Mouse (Mus musculus): ENCODE data around the gene Lrrc47. TPM values are rescaled to one million over a fixed set of nuclear protein-coding genes. Genes with fewer than 3 reads are reported as not detected.

The Lrrc47 gene
- polyA plus RNA-seq (2014; fragmentation: Nextera tagmentation; extraction: Ambion mirVana) = 8.6 and 11.6 TPM in 2 replicates

GRCm38 (mm10) chr4:154011646-154012089, at the start of gene Lrrc47:
TSS of gene Lrrc47 (plus strand) at chr4:154011731.
- Histone ChIP-seq H3K4me3 (ENCODE audit: control insufficient read depth in 1 of 2, insufficient read depth in 1 of 2, low read depth in 1 of 2, low read length in 2 of 2) (peak within 1 kb of the TSS; percentile 93 to 98), H3K27me3 (ENCODE audit: control insufficient read depth, insufficient read depth, low read length) (no peaks in the 10 kb centered on the region), H3K36me3 (ENCODE audit: control insufficient read depth, insufficient read depth, low read length) (peaks cover 37% of the 10 kb centered on the region), H3K4me2 (ENCODE audit: low read length) (peak within 1 kb of the TSS; percentile 98), H3K4me1 (ENCODE audit: control insufficient read depth in 2 of 2, insufficient read depth in 2 of 2, low read length in 2 of 2) (peaks cover 7 to 20% of the 10 kb centered on the region in 2 experiments; a peak in 3 of 4 replicates), H3K9me3 (ENCODE audit: control insufficient read depth, low read length) (no peaks in the 10 kb centered on the region), H3K27ac (replicated peaks in 1 of 2; ENCODE audit: control insufficient read depth in 1 of 2, insufficient read depth in 1 of 2, low read depth in 2 of 2, low read length in 2 of 2) (peak within 1 kb of the TSS; percentile 61 to 70; a peak in 3 of 4 replicates), H3K9ac (ENCODE audit: low read length) (peak within 1 kb of the TSS; percentile 95)
- under 1% methylated on average over 49 of the region's 59 CpGs for WGBS
- peak; percentile 90 for ATAC-seq (ENCODE audit: insufficient number of reproducible peaks, insufficient read depth, low FRiP score, low read depth)

GRCm38 (mm10) chr4:153962631-153963030, 48.9 kb upstream of the Lrrc47 start:
- H3K36me3 ChIP-seq (ENCODE audit: control insufficient read depth, insufficient read depth, low read length) = peaks cover 73% of the 10 kb centered on the region
- no peak overlapping the region for H3K4me2 ChIP-seq (ENCODE audit: low read length)

GRCm38 (mm10) chr4:153966651-153967050, 44.9 kb upstream of the Lrrc47 start:
- Histone ChIP-seq H3K27me3 (ENCODE audit: control insufficient read depth, insufficient read depth, low read length) (no peaks in the 10 kb centered on the region), H3K4me1 (ENCODE audit: control insufficient read depth in 2 of 2, insufficient read depth in 2 of 2, low read length in 2 of 2) (no peaks in the 10 kb centered on the region), H3K4me2 (ENCODE audit: low read length) (no peak overlapping the region), H3K9ac (ENCODE audit: low read length) (no peak overlapping the region), H3K4me3 (ENCODE audit: control insufficient read depth in 1 of 2, insufficient read depth in 1 of 2, low read depth in 1 of 2, low read length in 2 of 2) (no peak overlapping the region), H3K27ac (replicated peaks in 1 of 2; ENCODE audit: control insufficient read depth in 1 of 2, insufficient read depth in 1 of 2, low read depth in 2 of 2, low read length in 2 of 2) (no peak overlapping the region), H3K36me3 (ENCODE audit: control insufficient read depth, insufficient read depth, low read length) (peaks cover 78% of the 10 kb centered on the region), H3K9me3 (ENCODE audit: control insufficient read depth, low read length) (no peaks in the 10 kb centered on the region)
- WGBS = 83% methylated on average over 5 of the region's 5 CpGs
- ATAC-seq (ENCODE audit: insufficient number of reproducible peaks, insufficient read depth, low FRiP score, low read depth) = no peak

More at GRCm38 (mm10) chr4:153962631-153963030, 48.9 kb upstream of the Lrrc47 start:
- Histone ChIP-seq H3K27me3 (ENCODE audit: control insufficient read depth, insufficient read depth, low read length) (no peaks in the 10 kb centered on the region), H3K4me1 (ENCODE audit: control insufficient read depth in 2 of 2, insufficient read depth in 2 of 2, low read length in 2 of 2) (peaks cover 3 to 9% of the 10 kb centered on the region in 2 experiments; a peak in 3 of 4 replicates), H3K27ac (replicated peaks in 1 of 2; ENCODE audit: control insufficient read depth in 1 of 2, insufficient read depth in 1 of 2, low read depth in 2 of 2, low read length in 2 of 2) (no peak overlapping the region), H3K9me3 (ENCODE audit: control insufficient read depth, low read length) (no peaks in the 10 kb centered on the region), H3K4me3 (ENCODE audit: control insufficient read depth in 1 of 2, insufficient read depth in 1 of 2, low read depth in 1 of 2, low read length in 2 of 2) (no peak overlapping the region), H3K9ac (ENCODE audit: low read length) (no peak overlapping the region)
- ATAC-seq (ENCODE audit: insufficient number of reproducible peaks, insufficient read depth, low FRiP score, low read depth) = no peak
- WGBS = 78% methylated on average over 7 of the region's 7 CpGs

GRCm38 (mm10) chr4:153967556-153967955, 44.0 kb upstream of the Lrrc47 start:
- Histone ChIP-seq H3K4me3 (ENCODE audit: control insufficient read depth in 1 of 2, insufficient read depth in 1 of 2, low read depth in 1 of 2, low read length in 2 of 2) (no peak overlapping the region), H3K9ac (ENCODE audit: low read length) (no peak overlapping the region), H3K27ac (replicated peaks in 1 of 2; ENCODE audit: control insufficient read depth in 1 of 2, insufficient read depth in 1 of 2, low read depth in 2 of 2, low read length in 2 of 2) (no peak overlapping the region), H3K4me1 (ENCODE audit: control insufficient read depth in 2 of 2, insufficient read depth in 2 of 2, low read length in 2 of 2) (no peaks in the 10 kb centered on the region), H3K27me3 (ENCODE audit: control insufficient read depth, insufficient read depth, low read length) (no peaks in the 10 kb centered on the region), H3K4me2 (ENCODE audit: low read length) (no peak overlapping the region), H3K36me3 (ENCODE audit: control insufficient read depth, insufficient read depth, low read length) (peaks cover 72% of the 10 kb centered on the region), H3K9me3 (ENCODE audit: control insufficient read depth, low read length) (no peaks in the 10 kb centered on the region)
- 88% methylated on average over 2 of the region's 2 CpGs for WGBS
- ATAC-seq (ENCODE audit: insufficient number of reproducible peaks, insufficient read depth, low FRiP score, low read depth) = no peak

- Histone ChIP-seq H3K9me3 (ENCODE audit: control insufficient read depth, low read length) (no peaks in the 10 kb centered on the region), H3K4me3 (ENCODE audit: control insufficient read depth in 1 of 2, insufficient read depth in 1 of 2, low read depth in 1 of 2, low read length in 2 of 2) (no peak overlapping the region), H3K27ac (replicated peaks in 1 of 2; ENCODE audit: control insufficient read depth in 1 of 2, insufficient read depth in 1 of 2, low read depth in 2 of 2, low read length in 2 of 2) (no peak overlapping the region), H3K27me3 (ENCODE audit: control insufficient read depth, insufficient read depth, low read length) (no peaks in the 10 kb centered on the region), H3K4me2 (ENCODE audit: low read length) (no peak overlapping the region), H3K4me1 (ENCODE audit: control insufficient read depth in 2 of 2, insufficient read depth in 2 of 2, low read length in 2 of 2) (no peaks in the 10 kb centered on the region), H3K9ac (ENCODE audit: low read length) (no peak overlapping the region), H3K36me3 (ENCODE audit: control insufficient read depth, insufficient read depth, low read length) (peaks cover 67% of the 10 kb centered on the region)
- no peak for ATAC-seq (ENCODE audit: insufficient number of reproducible peaks, insufficient read depth, low FRiP score, low read depth)
- WGBS = 83% methylated on average over 2 of the region's 2 CpGs
Observed at GRCm38 (mm10) chr4:153968063-153968462, 43.5 kb upstream of the Lrrc47 start.

- Histone ChIP-seq H3K4me2 (ENCODE audit: low read length) (peak within 1 kb of the TSS; percentile 91), H3K9ac (ENCODE audit: low read length) (peak within 1 kb of the TSS; percentile 95), H3K27me3 (ENCODE audit: control insufficient read depth, insufficient read depth, low read length) (no peaks in the 10 kb centered on the region), H3K36me3 (ENCODE audit: control insufficient read depth, insufficient read depth, low read length) (peaks cover 32% of the 10 kb centered on the region), H3K9me3 (ENCODE audit: control insufficient read depth, low read length) (no peaks in the 10 kb centered on the region), H3K27ac (replicated peaks in 1 of 2; ENCODE audit: control insufficient read depth in 1 of 2, insufficient read depth in 1 of 2, low read depth in 2 of 2, low read length in 2 of 2) (peak within 1 kb of the TSS in 1 of 2 experiments; percentile 44; a peak in 2 of 4 replicates), H3K4me1 (ENCODE audit: control insufficient read depth in 2 of 2, insufficient read depth in 2 of 2, low read length in 2 of 2) (peaks cover 3 to 10% of the 10 kb centered on the region in 2 experiments; a peak in 3 of 4 replicates), H3K4me3 (ENCODE audit: control insufficient read depth in 1 of 2, insufficient read depth in 1 of 2, low read depth in 1 of 2, low read length in 2 of 2) (peak within 1 kb of the TSS; percentile 81 to 96)
- peak; percentile 91 for ATAC-seq (ENCODE audit: insufficient number of reproducible peaks, insufficient read depth, low FRiP score, low read depth)
- WGBS = 1% methylated on average over 64 of the region's 68 CpGs
Observed at GRCm38 (mm10) chr4:153974431-153975291, 36.9 kb upstream of the Lrrc47 start, which contains the start of the genes Dffb and Cep104. TSS of gene Dffb (minus strand) at chr4:153975126. TSS of gene Cep104 (plus strand) at chr4:153975194.

- WGBS = 1% methylated on average over 33 of the region's 33 CpGs
- Histone ChIP-seq H3K4me2 (ENCODE audit: low read length) (peak overlapping the region; percentile 91), H3K27ac (replicated peaks in 1 of 2; ENCODE audit: control insufficient read depth in 1 of 2, insufficient read depth in 1 of 2, low read depth in 2 of 2, low read length in 2 of 2) (peak overlapping the region in 1 of 2 experiments; percentile 44; a peak in 2 of 4 replicates), H3K4me3 (ENCODE audit: control insufficient read depth in 1 of 2, insufficient read depth in 1 of 2, low read depth in 1 of 2, low read length in 2 of 2) (peak overlapping the region; percentile 81 to 96), H3K4me1 (ENCODE audit: control insufficient read depth in 2 of 2, insufficient read depth in 2 of 2, low read length in 2 of 2) (peaks cover 3 to 10% of the 10 kb centered on the region in 2 experiments; a peak in 3 of 4 replicates), H3K36me3 (ENCODE audit: control insufficient read depth, insufficient read depth, low read length) (peaks cover 32% of the 10 kb centered on the region), H3K27me3 (ENCODE audit: control insufficient read depth, insufficient read depth, low read length) (no peaks in the 10 kb centered on the region), H3K9me3 (ENCODE audit: control insufficient read depth, low read length) (no peaks in the 10 kb centered on the region), H3K9ac (ENCODE audit: low read length) (peak overlapping the region; percentile 95)
- no peak for ATAC-seq (ENCODE audit: insufficient number of reproducible peaks, insufficient read depth, low FRiP score, low read depth)
Observed at GRCm38 (mm10) chr4:153975292-153975662, 36.3 kb upstream of the Lrrc47 start.

All from heart, embryonic 14.5 days (tissue).